Mouse (Mus musculus): ENCODE results near the gene Dnase1l1.

- TF ChIP-seq CTCF (IDR thresholded peaks at IDR 0.05; ENCODE audit: low read depth, low read length), result no peak
- TF ChIP-seq POLR2A (IDR thresholded peaks at IDR 0.05; ENCODE audit: extremely low read depth, insufficient read depth, low read length), result peak; percentile 51; the same call in 1 of the 2 replicates
Measured at GRCm38 (mm10) chrX:74282395-74283091, 406 bp upstream of the Dnase1l1 start.

Measured in liver, adult 2 months (tissue).